Mouse (Mus musculus) forelimb bud, embryonic 11.5 days (tissue): ENCODE measurements around the gene Dnah6.
A peak's percentile ranks its signal among the peaks of the same experiment; 100 is the strongest.

Experiments
- DNase-seq: peaks from one replicate; pipeline ENCODE4 v3.0.0-alpha.2; 2012; ENCODE audit warnings: low read depth, low spot score

The Dnah6 gene

GRCm38 (mm10) chr6:73142776-73143175, 78.7 kb downstream of the Dnah6 start:
- no peak for DNase-seq

DNA sequence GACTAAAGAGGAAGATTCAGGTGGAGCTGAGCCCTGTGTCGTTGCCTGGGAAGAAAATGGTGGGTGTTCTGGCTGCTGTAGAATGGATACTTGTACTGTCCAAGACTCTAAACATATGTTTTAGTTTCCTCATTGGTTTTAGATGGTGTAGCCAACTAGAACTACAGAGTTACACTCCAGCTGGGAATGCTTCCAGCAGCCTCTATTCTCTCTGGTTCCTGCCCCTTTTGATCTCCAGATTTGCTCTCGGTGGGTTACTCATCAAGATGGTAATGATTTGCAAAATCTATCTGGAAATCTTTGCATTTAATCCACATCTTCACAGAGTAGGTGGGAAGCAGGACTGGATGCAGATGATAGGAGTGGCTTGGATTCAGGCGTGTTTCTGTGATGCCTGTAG, 80.6 kb downstream of the Dnah6 start:
- DNase-seq = no peak

GRCm38 (mm10) chr6:73132784-73133183, 88.7 kb downstream of the Dnah6 start:
- no peak for DNase-seq

DNA sequence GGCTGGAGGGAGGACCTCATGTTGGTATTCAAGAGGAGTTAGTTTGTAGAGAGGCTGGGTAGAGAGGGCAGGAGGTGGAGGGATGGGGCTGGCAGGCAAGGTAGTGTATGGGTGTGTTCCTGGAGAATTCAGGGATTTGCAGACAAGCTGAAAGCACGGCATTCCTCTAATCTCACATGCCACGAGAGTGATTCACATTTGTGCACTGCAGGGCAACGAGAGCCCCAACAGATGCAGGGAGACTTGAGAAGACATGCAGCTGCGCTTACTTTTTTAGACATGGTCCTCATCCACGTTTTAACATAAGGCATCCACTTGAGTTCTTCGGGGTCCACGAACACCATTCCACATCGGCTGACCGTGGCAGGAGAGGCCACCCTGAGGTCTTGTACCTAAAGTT, 93.9 kb downstream of the Dnah6 start:
- DNase-seq = no peak

DNA sequence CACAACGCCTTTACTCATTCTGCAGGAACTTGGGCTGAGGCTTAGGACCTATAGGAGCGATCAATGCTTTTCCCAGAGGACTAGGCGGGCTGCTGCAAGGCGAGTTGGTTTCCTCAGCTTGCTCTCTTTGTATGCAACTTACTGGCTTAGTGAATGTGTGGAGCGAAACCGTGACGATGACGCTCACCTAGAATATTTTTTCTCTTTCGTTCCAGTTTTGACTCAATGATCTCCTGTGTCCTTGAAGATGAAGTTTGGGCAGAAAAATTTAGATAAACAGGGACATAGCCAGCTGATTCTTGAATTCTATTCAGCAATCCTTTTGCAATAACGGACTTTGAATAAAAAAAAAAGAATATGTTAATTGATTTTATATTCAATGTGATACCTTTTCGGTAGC, 101.1 kb downstream of the Dnah6 start:
- no peak for DNase-seq

DNA sequence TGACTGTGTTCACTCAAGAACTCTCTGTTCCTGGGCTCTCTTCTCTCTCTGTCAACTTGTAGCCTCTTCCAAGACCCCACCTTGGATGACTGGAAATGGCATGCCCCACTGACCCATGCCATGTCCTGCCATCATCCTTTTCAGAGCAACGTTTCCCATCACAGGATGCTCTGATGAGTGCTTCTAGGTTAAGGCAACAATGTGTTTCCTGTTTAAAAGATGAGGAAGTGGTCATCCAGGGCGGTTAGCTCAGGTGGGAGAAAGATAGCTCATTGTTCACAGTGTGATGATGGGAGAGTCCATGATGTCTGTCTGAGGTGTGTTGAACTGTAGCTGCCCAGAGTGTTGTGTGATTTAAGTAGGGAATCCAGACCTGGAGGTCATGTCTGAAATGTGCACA, 107.6 kb downstream of the Dnah6 start:
- no peak for DNase-seq

DNA sequence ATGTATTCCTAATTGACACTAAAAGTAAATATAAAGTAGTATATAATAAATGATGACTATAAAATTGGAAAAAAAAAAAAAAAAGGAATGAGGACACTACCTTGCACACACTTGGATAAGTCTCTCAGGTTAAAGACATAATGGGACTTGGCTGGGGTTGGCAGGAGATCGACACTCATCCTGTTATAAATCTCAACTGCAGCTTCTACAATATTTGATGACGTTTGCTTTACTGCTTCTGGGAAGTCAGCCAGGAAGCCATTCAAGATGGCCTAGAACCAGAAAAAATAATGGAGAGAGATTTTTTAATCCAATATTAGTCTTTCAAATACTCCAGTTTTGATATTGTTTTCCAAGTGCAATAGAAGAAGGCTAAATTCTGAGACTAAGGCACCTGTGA, 108.1 kb downstream of the Dnah6 start:
- no peak for DNase-seq

- DNase-seq = no peak
Observed at GRCm38 (mm10) chr6:73093133-73093532, 128.3 kb downstream of the Dnah6 start.

GRCm38 (mm10) chr6:73090836-73091235, 130.6 kb downstream of the Dnah6 start:
- no peak for DNase-seq

DNA sequence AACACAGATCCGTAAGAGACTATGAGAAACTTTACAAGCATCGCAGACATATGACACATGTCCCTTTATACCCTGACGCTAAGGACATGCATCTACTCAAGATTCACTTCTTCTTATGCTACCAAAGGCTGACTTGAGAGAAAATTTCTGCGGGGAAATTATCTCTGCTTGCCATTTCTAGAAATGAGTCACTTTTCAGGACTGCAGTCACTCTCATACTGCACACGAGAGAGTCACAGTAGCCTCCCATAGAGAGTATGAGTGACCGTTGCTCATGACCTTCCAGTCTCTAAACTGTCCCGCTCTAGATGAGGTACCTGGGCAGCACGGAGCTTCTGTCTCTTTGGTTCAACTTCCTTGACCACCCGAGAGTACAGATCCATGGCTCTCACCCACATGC, 138.9 kb downstream of the Dnah6 start:
- DNase-seq = no peak

- no peak for DNase-seq
Observed at GRCm38 (mm10) chr6:73072093-73072786, 149.2 kb downstream of the Dnah6 start.

GRCm38 (mm10) chr6:73071214-73071613, 150.2 kb downstream of the Dnah6 start:
- DNase-seq = no peak

DNA sequence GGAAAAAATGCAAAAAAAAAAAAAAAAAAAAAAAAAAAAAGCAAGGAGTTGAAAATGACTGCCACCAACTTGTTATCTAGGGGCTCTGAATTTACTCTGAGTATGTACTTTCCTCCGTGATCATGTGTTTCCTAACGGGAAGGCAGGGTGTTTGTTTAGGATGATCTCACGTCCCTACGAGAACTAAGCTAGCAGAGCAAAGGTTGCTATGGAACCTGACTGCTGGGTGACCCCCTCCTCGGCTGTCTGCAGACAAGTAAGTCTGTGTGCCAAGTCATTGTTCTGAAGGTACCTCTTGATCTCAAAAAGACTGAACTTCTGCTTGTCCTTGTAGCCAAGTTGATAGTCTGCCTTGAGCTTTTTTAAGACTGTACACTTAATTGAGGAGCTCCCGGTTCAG, 150.8 kb downstream of the Dnah6 start:
- no peak for DNase-seq

- DNase-seq = no peak
Observed at GRCm38 (mm10) chr6:73064551-73064950, 156.9 kb downstream of the Dnah6 start.

DNA sequence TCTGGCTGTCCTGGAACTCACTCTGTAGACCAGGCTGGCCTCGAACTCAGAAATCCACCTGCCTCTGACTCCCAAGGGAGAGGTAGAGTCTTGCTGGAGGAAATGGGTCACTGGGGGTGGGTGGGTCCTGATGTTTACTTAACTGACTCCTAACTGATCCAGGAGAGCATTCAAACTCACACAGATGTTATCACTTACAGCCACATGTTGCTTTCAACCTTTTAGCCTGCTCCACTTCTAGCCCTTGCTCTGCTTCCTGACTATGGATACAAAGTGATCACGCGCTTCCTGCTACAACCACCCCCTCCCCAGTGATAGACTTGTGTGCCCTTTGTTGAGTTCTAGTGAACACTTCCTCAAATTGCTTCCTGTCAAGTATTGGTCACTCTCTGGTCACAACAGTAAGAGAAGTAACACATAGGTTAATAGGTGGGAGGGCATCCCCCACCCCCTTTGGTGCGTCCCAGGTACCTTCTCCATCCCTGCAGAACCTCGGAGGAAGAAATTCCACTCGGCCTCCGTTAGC, 161.8 kb downstream of the Dnah6 start:
- peak; percentile 11 for DNase-seq

GRCm38 (mm10) chr6:73059162-73059561, 162.3 kb downstream of the Dnah6 start:
- no peak for DNase-seq

DNA sequence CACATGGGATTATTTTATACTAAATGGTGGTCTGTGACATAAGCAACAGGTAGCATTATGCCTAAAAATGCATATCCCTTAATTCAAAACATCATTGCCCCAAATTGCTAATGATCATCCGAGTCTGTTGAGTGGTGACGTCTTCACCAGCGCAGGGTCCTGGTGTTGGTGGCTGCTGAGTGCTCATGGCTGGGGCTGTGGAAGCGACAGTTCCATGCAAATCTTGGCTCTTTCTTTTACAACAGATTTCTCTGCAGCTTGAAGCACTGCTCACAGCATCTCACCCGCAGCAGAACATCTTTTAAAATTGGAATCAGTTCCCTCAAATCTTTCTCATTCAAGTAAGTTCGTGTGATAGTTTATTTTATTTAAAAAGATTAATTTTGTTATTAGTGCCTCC, 166.1 kb downstream of the Dnah6 start:
- DNase-seq = no peak

DNA sequence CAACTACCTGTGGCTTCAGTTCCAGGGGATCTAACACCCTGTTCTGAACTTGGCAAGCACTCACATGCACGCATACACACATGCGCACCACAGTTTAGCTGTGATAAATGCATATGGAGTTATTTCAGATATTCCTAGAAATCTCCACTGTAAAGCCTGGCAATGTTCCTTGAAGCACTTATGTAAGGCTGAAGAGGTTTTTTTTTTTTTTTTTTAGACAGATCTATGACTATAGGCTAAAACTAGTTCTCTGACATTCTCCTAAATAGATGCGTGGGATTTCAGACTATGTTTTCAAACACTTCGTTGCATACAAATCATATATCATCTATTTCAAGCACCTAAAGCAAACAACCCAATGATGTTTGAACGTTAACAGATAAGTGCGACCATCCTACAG, 166.6 kb downstream of the Dnah6 start:
- DNase-seq = no peak

DNA sequence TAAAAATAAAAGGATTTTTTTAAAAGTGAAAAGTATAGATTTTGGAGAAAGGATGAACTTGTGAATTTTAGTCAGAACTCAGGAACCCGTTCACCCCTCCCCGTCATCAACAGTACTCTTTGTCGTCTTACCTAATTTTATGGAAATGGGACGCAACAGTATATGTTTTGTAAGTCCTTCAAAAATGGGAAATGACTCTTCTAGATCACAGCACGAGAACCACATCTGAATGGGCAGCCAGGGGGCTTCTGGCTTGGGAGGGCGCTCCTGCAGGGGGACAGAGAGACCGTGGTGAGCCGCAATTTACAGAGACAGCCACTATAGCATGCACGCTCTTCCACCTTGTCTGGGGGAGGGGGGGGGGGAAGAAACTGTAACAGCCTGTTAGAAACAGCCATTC, 167.9 kb downstream of the Dnah6 start:
- no peak for DNase-seq

DNA sequence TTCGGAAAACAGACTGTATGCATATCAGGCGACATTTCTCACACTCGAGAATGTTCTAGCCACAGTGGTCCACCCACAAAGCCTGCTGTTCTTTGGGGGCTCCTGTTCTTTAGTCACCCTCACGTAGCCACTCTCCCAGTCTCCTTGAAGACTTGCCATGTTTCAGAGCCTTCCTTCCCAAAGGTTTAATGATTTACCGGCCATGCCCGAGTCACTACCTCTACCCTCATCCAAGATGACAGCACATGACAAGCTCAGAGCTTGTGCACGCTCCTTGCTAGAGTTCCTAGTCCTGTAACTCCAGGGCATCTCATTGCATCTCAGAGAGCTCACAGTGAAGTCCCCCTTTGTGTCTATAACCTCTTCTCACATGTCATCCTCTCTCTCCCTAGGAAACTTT, 174.2 kb downstream of the Dnah6 start:
- no peak for DNase-seq

- no peak for DNase-seq
Observed at GRCm38 (mm10) chr6:73045944-73046343, 175.5 kb downstream of the Dnah6 start.

DNA sequence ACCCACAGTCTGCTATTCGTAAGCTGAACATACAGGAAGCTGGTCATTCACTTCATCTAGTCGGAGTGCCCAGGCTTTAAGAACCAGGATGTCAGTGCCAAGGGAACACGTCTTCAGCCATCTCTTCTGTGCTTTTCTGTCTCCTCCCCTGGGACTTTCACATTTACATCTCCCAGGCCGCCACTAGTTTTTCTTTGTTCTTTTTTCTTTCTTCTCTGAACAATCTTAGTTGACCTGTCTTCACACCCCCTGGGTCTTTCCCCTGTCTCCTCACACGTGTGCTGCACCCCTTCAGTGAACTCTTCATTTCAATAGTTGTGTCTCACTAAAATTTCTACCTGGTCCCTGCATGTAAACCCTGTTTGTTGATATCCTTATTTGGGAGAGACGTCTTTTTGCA, 179.2 kb downstream of the Dnah6 start:
- no peak for DNase-seq

GRCm38 (mm10) chr6:73038291-73038690, 183.2 kb downstream of the Dnah6 start:
- DNase-seq = no peak

DNA sequence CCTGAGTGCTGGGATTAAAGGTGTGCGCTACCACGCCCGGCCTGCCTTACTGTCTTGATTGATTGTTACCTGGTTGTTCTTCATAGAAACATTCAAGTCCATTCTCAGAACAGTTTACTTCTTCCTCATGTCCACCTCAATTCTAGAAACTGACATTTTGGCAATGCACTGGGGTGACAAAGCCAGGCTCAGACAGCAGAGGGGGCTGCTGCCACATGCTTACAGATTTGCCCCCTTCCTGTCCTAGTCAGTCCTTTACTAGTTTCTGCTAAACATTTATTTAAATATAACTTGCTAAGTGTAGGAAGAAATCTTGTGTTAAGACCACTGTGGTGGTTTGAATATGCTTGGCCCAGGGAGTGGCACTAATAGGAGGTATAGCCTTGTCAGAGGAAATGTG, 192.6 kb downstream of the Dnah6 start:
- DNase-seq = no peak
